Mouse (Mus musculus): ENCODE results near the gene Itih5. TPM values are rescaled to one million over a fixed set of nuclear protein-coding genes. Genes with fewer than 3 reads are reported as not detected.

The Itih5 gene
- total RNA-seq, 2 experiments from 2014 or later = 0.09 to 1.3 TPM

GRCm38 (mm10) chr2:10300244-10300643 lies 146.9 kb downstream of the Itih5 start:
- no peak for ATAC-seq (replicated peaks; ENCODE audit: low FRiP score, low TSS enrichment, poor library complexity, severe bottlenecking)

GRCm38 (mm10) chr2:10300771-10301170 lies 147.4 kb downstream of the Itih5 start:
- peak; percentile 51; the same call in 1 of the 2 replicates for ATAC-seq (replicated peaks; ENCODE audit: low FRiP score, low TSS enrichment, poor library complexity, severe bottlenecking)

- ATAC-seq (replicated peaks; ENCODE audit: low FRiP score, low TSS enrichment, poor library complexity, severe bottlenecking) = no peak
These were observed 148.0 kb downstream of the Itih5 start for GRCm38 (mm10) chr2:10301391-10301790.

- no peak for ATAC-seq (replicated peaks; ENCODE audit: low FRiP score, low TSS enrichment, poor library complexity, severe bottlenecking)
These were observed 148.6 kb downstream of the Itih5 start for GRCm38 (mm10) chr2:10301997-10302396.

GRCm38 (mm10) chr2:10304911-10305310 lies 151.5 kb downstream of the Itih5 start:
- no peak for ATAC-seq (replicated peaks; ENCODE audit: low FRiP score, low TSS enrichment, poor library complexity, severe bottlenecking)

Other genes starting within 250 kb of the Itih5 start
- 13.8 and 19.1 TPM in 2 replicates for gene Taf3, start 105.0 kb upstream of the Itih5 start, total RNA-seq (2014; fragmentation: Nextera tagmentation)
- 9.8 and 10.1 TPM in 2 replicates for gene Taf3, start 105.0 kb upstream of the Itih5 start, total RNA-seq (2017)
- 449 and 461 TPM in 2 replicates for gene Atp5c1, start 73.1 kb upstream of the Itih5 start, total RNA-seq (2014; fragmentation: Nextera tagmentation)
- gene Atp5c1, start 73.1 kb upstream of the Itih5 start, total RNA-seq (2017) = 496 and 499 TPM in 2 replicates
- gene Kin, start 73.0 kb upstream of the Itih5 start, total RNA-seq (2014; fragmentation: Nextera tagmentation) = 34.0 and 41.8 TPM in 2 replicates
- gene Kin, start 73.0 kb upstream of the Itih5 start, total RNA-seq (2017) = 22.2 and 41.9 TPM in 2 replicates
- gene Itih2, start 22.2 kb upstream of the Itih5 start, total RNA-seq (2014; fragmentation: Nextera tagmentation) = not detected in 2 replicates
- gene Itih2, start 22.2 kb upstream of the Itih5 start, total RNA-seq (2017) = not detected in 2 replicates
- 0.07 TPM in 1 of 2 replicates, not detected in the other for gene Sfmbt2, start 216.9 kb downstream of the Itih5 start, total RNA-seq (2014; fragmentation: Nextera tagmentation)
- 0.19 TPM in 2 replicates for gene Sfmbt2, start 216.9 kb downstream of the Itih5 start, total RNA-seq (2017)

Data from megakaryocyte-erythroid progenitor cell, adult 5-6 weeks (primary cell).